Mouse (Mus musculus) forebrain, postnatal 0 days (tissue): ENCODE data around the gene Grip1. TPM values are rescaled to one million over a fixed set of nuclear protein-coding genes. Genes with fewer than 3 reads are reported as not detected.

Experiments used
- ATAC-seq: fragments of 200-750 bp; cut with Nextera tagmentation; 2 replicates; pipeline ENCODE4 v1.8.0; 2017; ENCODE audit warnings: mild to moderate bottlenecking, moderate library complexity
- DNase-seq: peaks from one replicate; pipeline ENCODE4 v3.0.0-alpha.2; 2015
- H3K27ac ChIP-seq: fragments of 300-500 bp; sonication (generic); 2 replicates; pipeline ENCODE4 v1.5.1; 2014; ENCODE audit warnings: low read depth, mild to moderate bottlenecking, antibody characterized with exemption, low read length, moderate library complexity, mixed read lengths
- H3K27me3 ChIP-seq: fragments of 300-500 bp; sonication (generic); 2 replicates; pipeline ENCODE4 v1.6.1; 2014; ENCODE audit warnings: mild to moderate bottlenecking, low read length, mixed read lengths; ENCODE audit not compliant: insufficient read depth
- H3K36me3 ChIP-seq: fragments of 300-500 bp; sonication (generic); 2 replicates; pipeline ENCODE4 v1.6.1; 2014; ENCODE audit warnings: mild to moderate bottlenecking, moderate library complexity; ENCODE audit not compliant: insufficient read depth
- H3K4me1 ChIP-seq: fragments of 300-500 bp; sonication (generic); 2 replicates; pipeline ENCODE4 v1.6.1; 2014; ENCODE audit warnings: antibody characterized with exemption; ENCODE audit not compliant: insufficient read depth
- H3K4me2 ChIP-seq: fragments of 300-500 bp; sonication (generic); 2 replicates; pipeline ENCODE4 v1.6.1; 2014; ENCODE audit warnings: low read depth, mild to moderate bottlenecking, moderate library complexity
- H3K4me3 ChIP-seq: fragments of 300-500 bp; sonication (generic); 2 replicates; pipeline ENCODE4 v1.5.1; 2014; ENCODE audit warnings: low read depth, low read length, mixed read lengths
- H3K9ac ChIP-seq: fragments of 300-500 bp; sonication (generic); 2 replicates; pipeline ENCODE4 v1.6.1; 2014; ENCODE audit warnings: mild to moderate bottlenecking
- H3K9me3 ChIP-seq: fragments of 300-500 bp; sonication (generic); 2 replicates; pipeline ENCODE4 v1.6.1; 2016; ENCODE audit warnings: low read length
- CTCF ChIP-seq: sonication (generic); IDR thresholded peaks from 2 replicates; pipeline ENCODE4 v1.5.1; 2016; ENCODE audit warnings: antibody characterized with exemption, control low read depth, low read depth
- WGBS: fragments of 180-500 bp; shearing (Covaris S2); extraction: QIAGEN DNeasy Blood & Tissue Kit; methylation state at CpG from one replicate; pipeline ENCODE4 v1.1.7; 2014; 5-methylcytosine and 5-hydroxymethylcytosine counted together
- polyA plus RNA-seq: library from polyadenylated mRNA; unstranded; fragments of >200 nt; fragmentation: Nextera tagmentation; extraction: Ambion mirVana; gene quantifications from 2 replicates; pipeline ENCODE4 v1.2.1, GENCODE M21; 2015
- total RNA-seq: library from RNA; depleted of rRNA; stranded (reverse); fragments of >200 nt; gene quantifications from 2 replicates; pipeline ENCODE4 v1.2.3, GENCODE M21; 2014; rRNA removed

The Grip1 gene
- total and polyA plus RNA-seq, 2 experiments from 2014 or later: 14.8 to 34.5 TPM

GRCm38 (mm10) chr10:120130621-120131020 is 677.0 kb downstream of the Grip1 start:
- 63% methylated on average over 16 of the region's 16 CpGs for WGBS
- no peak overlapping the region for H3K4me3 ChIP-seq

GRCm38 (mm10) chr10:120133697-120134096 is 680.1 kb downstream of the Grip1 start:
- H3K4me1 ChIP-seq: no peaks in the 10 kb centered on the region
- ATAC-seq (peak; percentile 29; the same call in 1 of the 2 replicates), DNase-seq (no peak)
- H3K36me3 ChIP-seq: no peaks in the 10 kb centered on the region
- TF ChIP-seq CTCF: no peak
- H3K4me3 ChIP-seq: no peak overlapping the region
- no peak overlapping the region for H3K4me2 ChIP-seq
- H3K27ac ChIP-seq: no peak overlapping the region
- H3K27me3 ChIP-seq: no peaks in the 10 kb centered on the region; the same call in 1 of the 2 replicates
- no peak overlapping the region for H3K9ac ChIP-seq
- 32% methylated on average over 11 of the region's 11 CpGs for WGBS
- H3K9me3 ChIP-seq: no peaks in the 10 kb centered on the region

More at GRCm38 (mm10) chr10:120130621-120131020, 677.0 kb downstream of the Grip1 start:
- no peaks in the 10 kb centered on the region for H3K27me3 ChIP-seq
- DNase-seq (peak; percentile 77), ATAC-seq (peak; percentile 71)
- H3K36me3 ChIP-seq: no peaks in the 10 kb centered on the region
- H3K9ac ChIP-seq: no peak overlapping the region
- no peaks in the 10 kb centered on the region for H3K9me3 ChIP-seq
- no peak overlapping the region for H3K4me2 ChIP-seq
- peak; percentile 70 for TF ChIP-seq CTCF
- H3K4me1 ChIP-seq: no peaks in the 10 kb centered on the region
- no peak overlapping the region for H3K27ac ChIP-seq

- H3K9me3 ChIP-seq: no peaks in the 10 kb centered on the region
- H3K4me1 ChIP-seq: no peaks in the 10 kb centered on the region
- H3K4me2 ChIP-seq: no peak overlapping the region
- H3K36me3 ChIP-seq: no peaks in the 10 kb centered on the region
- no peak overlapping the region for H3K9ac ChIP-seq
- 85% methylated on average over 12 of the region's 12 CpGs for WGBS
- no peaks in the 10 kb centered on the region; the same call in 1 of the 2 replicates for H3K27me3 ChIP-seq
- TF ChIP-seq CTCF: no peak
- DNase-seq: no peak
- no peak overlapping the region for H3K4me3 ChIP-seq
- no peak for ATAC-seq
- H3K27ac ChIP-seq: no peak overlapping the region
These were observed 682.5 kb downstream of the Grip1 start for GRCm38 (mm10) chr10:120136020-120136562.

Other genes with a start within 250 kb of the Grip1 start
- gene Cand1, start 213.8 kb upstream of the Grip1 start, total RNA-seq: 109 and 116 TPM in 2 replicates
- gene Cand1, start 213.8 kb upstream of the Grip1 start, polyA plus RNA-seq: 22.9 and 28.6 TPM in 2 replicates